Mouse (Mus musculus): Measurements from ENCODE around the gene Capn2. TPM values are rescaled to one million over a fixed set of nuclear protein-coding genes. Genes with fewer than 3 reads are reported as not detected.

The Capn2 gene
- polyA plus RNA-seq, 1 experiment from 2014 or later, result 281 TPM

DNA sequence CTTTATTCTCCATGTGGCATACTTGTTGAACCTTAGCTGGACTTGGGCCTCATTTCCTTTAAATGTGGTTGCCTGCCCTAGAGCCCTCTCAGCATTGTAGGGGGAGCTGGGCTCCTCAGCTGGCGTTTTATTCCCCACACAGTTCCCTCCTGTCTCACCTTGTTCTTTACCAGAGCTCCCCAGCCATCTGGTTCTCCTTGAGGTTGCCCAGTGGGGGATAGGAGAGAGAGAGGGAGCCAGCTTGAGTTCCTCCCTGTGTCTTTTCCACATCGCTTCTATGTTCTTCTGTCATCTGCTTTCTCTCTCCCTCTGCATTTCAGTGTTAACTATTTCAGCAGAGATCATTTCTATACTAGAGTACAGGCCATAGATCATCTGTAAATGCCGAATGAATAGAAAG lies 92.2 kb downstream of the Capn2 start:
- ChIA-PET POLR2A (interaction anchor here (1.3 kb wide), 1 partner anchor 9 kb away, joined by 3 read pairs; no protein-coding TSS in a partner anchor), CTCF (interaction anchor here (0.9 to 3.3 kb wide), 4 partner anchors 11 to 17 kb away, joined by 3 to 18 read pairs (median 4); no protein-coding TSS in a partner anchor)
- ATAC-seq (no peak), DNase-seq (ENCODE audit: low read depth, low spot score) (no peak)
- in situ Hi-C loops (cut with MboI; ENCODE audit: low pct_unique_long_range_greater_than_20kb), result no loop called here
- TF ChIP-seq CTCF (IDR thresholded peaks at IDR 0.05), result no peak
- no peaks in the 10 kb centered on the region for H3K27me3 ChIP-seq

DNA sequence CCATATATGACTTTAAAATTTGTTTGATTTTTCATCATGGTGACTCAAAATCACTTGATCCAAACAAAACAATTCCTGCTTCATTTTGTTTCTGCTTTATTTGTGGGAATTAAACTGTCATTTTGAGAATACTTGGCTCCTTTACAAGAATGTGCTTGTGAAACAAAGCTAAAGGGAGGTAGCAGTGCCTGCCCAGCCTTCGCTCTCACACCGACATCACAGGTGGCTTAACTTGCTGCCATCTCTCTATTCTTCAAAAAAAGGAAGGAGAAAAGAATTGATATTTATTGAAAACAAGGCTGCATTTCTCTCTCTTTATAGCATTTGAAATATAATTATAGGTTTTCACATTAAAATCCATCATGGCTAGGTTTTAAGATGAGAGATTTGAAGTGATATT lies 93.1 kb downstream of the Capn2 start:
- ATAC-seq (no peak), DNase-seq (ENCODE audit: low read depth, low spot score) (no peak)
- TF ChIP-seq CTCF (IDR thresholded peaks at IDR 0.05), result no peak
- in situ Hi-C loops (cut with MboI; ENCODE audit: low pct_unique_long_range_greater_than_20kb), result no loop called here
- H3K27me3 ChIP-seq, result no peaks in the 10 kb centered on the region
- CTCF ChIA-PET, result no interaction called here
- POLR2A ChIA-PET, result no interaction called here

DNA sequence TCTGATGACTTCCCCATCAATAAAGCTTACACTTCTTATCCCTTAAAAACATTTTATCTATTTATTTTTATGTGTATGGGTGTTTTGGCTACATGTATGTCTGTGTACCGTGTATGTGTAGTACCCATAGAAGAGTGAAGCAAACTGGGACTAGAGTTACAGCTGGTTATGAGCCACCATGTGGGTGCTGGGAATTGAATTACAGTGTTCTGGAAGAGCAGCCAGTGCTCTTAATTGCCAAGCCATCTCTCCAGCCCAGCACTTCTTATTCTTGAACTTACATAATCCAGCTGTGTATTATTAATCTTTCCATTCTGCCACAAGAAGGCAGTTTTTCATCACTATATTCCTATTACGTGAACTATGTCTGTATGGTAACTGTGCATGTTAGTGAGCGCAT lies 97.9 kb downstream of the Capn2 start:
- no peak for TF ChIP-seq CTCF (IDR thresholded peaks at IDR 0.05)
- POLR2A ChIA-PET, result no interaction called here
- ATAC-seq, result no peak

More for the DNA sequence above, 97.9 kb downstream of the Capn2 start:
- DNase-seq (ENCODE audit: low read depth, low spot score), result no peak
- CTCF ChIA-PET, result interaction anchor here (1.2 to 1.3 kb wide), 2 partner anchors 11 to 22 kb away, joined by 3 to 6 read pairs; no protein-coding TSS in a partner anchor
- in situ Hi-C loops (cut with MboI; ENCODE audit: low pct_unique_long_range_greater_than_20kb), result no loop called here
- no peaks in the 10 kb centered on the region for H3K27me3 ChIP-seq

Other genes with a start within 250 kb of the Capn2 start
- 250 TPM for gene Degs1, start 234.8 kb downstream of the Capn2 start, polyA plus RNA-seq (2021)
- gene Fbxo28, start 176.0 kb downstream of the Capn2 start, polyA plus RNA-seq (2021), result 34.7 TPM
- gene Trp53bp2, start 108.4 kb downstream of the Capn2 start, polyA plus RNA-seq (2021), result 35.4 TPM
- 0.06 TPM for gene Capn8, start 47.4 kb upstream of the Capn2 start, polyA plus RNA-seq (2021)
- not detected for gene Ccdc185, start 231.6 kb upstream of the Capn2 start, polyA plus RNA-seq (2021)
- 21.5 TPM for gene Susd4, start 246.3 kb upstream of the Capn2 start, polyA plus RNA-seq (2021)